Mouse (Mus musculus) MEL (cell line): ENCODE results near the gene Zbtb20. TPM values are rescaled to one million over a fixed set of nuclear protein-coding genes. Genes with fewer than 3 reads are reported as not detected.

Source experiments
- DNase-seq: peaks from one replicate; pipeline ENCODE4 v3.0.0; 2011; ENCODE audit warnings: low read depth, low spot score
- H3K27ac ChIP-seq: 2 replicates; pipeline ENCODE4 v1.5.1; 2012; ENCODE audit warnings: low read depth, mild to moderate bottlenecking, control low read depth, low read length, moderate library complexity; ENCODE audit not compliant: control insufficient read depth
- H3K27me3 ChIP-seq, 2 experiments: fragments of 150-350 bp in 1 of 2; sonication (generic) in 1 of 2; 2 replicates each; pipeline ENCODE4 v1.6.1; 2012; ENCODE audit warnings: low read length in 2 of 2, mild to moderate bottlenecking in 2 of 2, improper control_type of control experiment in 1 of 2, moderate library complexity in 1 of 2; ENCODE audit not compliant: insufficient read depth in 2 of 2, control insufficient read depth in 1 of 2
- H3K36me3 ChIP-seq, 2 experiments: 2 replicates each; pipeline ENCODE4 v1.6.1; 2012 to 2014; ENCODE audit warnings: low read length in 2 of 2, improper control_type of control experiment in 1 of 2, inconsistent platforms in 1 of 2, mild to moderate bottlenecking in 1 of 2; ENCODE audit not compliant: insufficient read depth in 2 of 2, control insufficient read depth in 1 of 2
- H3K4me1 ChIP-seq, 2 experiments: fragments of 150-350 bp in 1 of 2; sonication (generic) in 1 of 2; 2 replicates each; pipeline ENCODE4 v1.6.1; 2012; ENCODE audit warnings: low read length in 2 of 2, improper control_type of control experiment in 1 of 2, mild to moderate bottlenecking in 1 of 2; ENCODE audit not compliant: insufficient read depth in 2 of 2, control insufficient read depth in 1 of 2
- H3K4me3 ChIP-seq, 2 experiments: fragments of 150-350 bp in 1 of 2; sonication (generic) in 1 of 2; 2 replicates each; pipeline ENCODE4 v1.5.1; 2012; ENCODE audit warnings: low read depth in 2 of 2, low read length in 2 of 2, mild to moderate bottlenecking in 2 of 2, moderate library complexity in 2 of 2, control low read depth in 1 of 2, improper control_type of control experiment in 1 of 2; ENCODE audit not compliant: control insufficient read depth in 1 of 2, insufficient read depth in 1 of 2
- H3K79me2 ChIP-seq: 2 replicates; pipeline ENCODE4 v1.6.1; 2012; ENCODE audit warnings: mild to moderate bottlenecking, low read length, moderate library complexity; ENCODE audit not compliant: control insufficient read depth, poor library complexity, insufficient read depth
- H3K9ac ChIP-seq: 2 replicates; pipeline ENCODE4 v1.6.1; 2012; ENCODE audit warnings: low read depth, mild to moderate bottlenecking, control low read depth, low read length, moderate library complexity; ENCODE audit not compliant: control insufficient read depth, poor library complexity, severe bottlenecking
- H3K9me3 ChIP-seq: fragments of 150-350 bp; sonication (generic); replicated peaks from 2 replicates; pipeline ENCODE4 v1.6.1; 2012; ENCODE audit warnings: mild to moderate bottlenecking, low read length, improper control_type of control experiment, moderate library complexity; ENCODE audit not compliant: insufficient read depth
- CHD1 ChIP-seq: IDR thresholded peaks from 2 replicates; pipeline ENCODE4 v1.6.1; 2012; ENCODE audit warnings: low read depth, mild to moderate bottlenecking, inconsistent platforms, low read length, improper control_type of control experiment
- CHD2 ChIP-seq: IDR thresholded peaks from 2 replicates; pipeline ENCODE4 v1.6.1; 2011; ENCODE audit warnings: low read length, improper control_type of control experiment
- CTCF ChIP-seq, 3 experiments: IDR thresholded peaks in 2 of 3; conservative IDR thresholded peaks in 1 of 3; 2 replicates each; pipeline ENCODE4 v1.5.1; 2011 to 2012; ENCODE audit warnings: low read length in 3 of 3, low read depth in 2 of 3, mild to moderate bottlenecking in 2 of 3, improper control_type of control experiment in 1 of 3, inconsistent platforms in 1 of 3, mixed read lengths in 1 of 3, moderate library complexity in 1 of 3; ENCODE audit not compliant: control insufficient read depth in 1 of 3, insufficient read depth in 1 of 3, poor library complexity in 1 of 3, severe bottlenecking in 1 of 3
- EP300 ChIP-seq, 2 experiments: IDR thresholded peaks; 2 replicates each; pipeline ENCODE4 v1.6.1; 2011; ENCODE audit warnings: improper control_type of control experiment in 2 of 2, low read length in 2 of 2, low read depth in 1 of 2, mild to moderate bottlenecking in 1 of 2
- GABPA ChIP-seq: IDR thresholded peaks from 2 replicates; pipeline ENCODE4 v1.6.1; 2012; ENCODE audit warnings: low read depth, mild to moderate bottlenecking, inconsistent platforms, low read length, improper control_type of control experiment, moderate library complexity
- GATA1 ChIP-seq: IDR thresholded peaks from 2 replicates; pipeline ENCODE4 v1.6.1; 2011; ENCODE audit warnings: low read depth, low read length, improper control_type of control experiment
- JUND ChIP-seq: IDR thresholded peaks from 2 replicates; pipeline ENCODE4 v1.6.1; 2011; ENCODE audit warnings: low read depth, mild to moderate bottlenecking, improper control_type of control experiment, low read length
- KAT2A ChIP-seq: conservative IDR thresholded peaks from 2 replicates; pipeline ENCODE4 v1.6.1; 2012; ENCODE audit warnings: low read depth, low read length, improper control_type of control experiment, inconsistent platforms
- MAX ChIP-seq: IDR thresholded peaks from 2 replicates; pipeline ENCODE4 v1.6.1; 2011; ENCODE audit warnings: low read length, improper control_type of control experiment
- MAZ ChIP-seq: IDR thresholded peaks from 2 replicates; pipeline ENCODE4 v1.6.1; 2012; ENCODE audit warnings: low read depth, mild to moderate bottlenecking, inconsistent platforms, low read length, improper control_type of control experiment
- MEF2A ChIP-seq: IDR thresholded peaks from 2 replicates; pipeline ENCODE4 v1.6.1; 2014; ENCODE audit warnings: low read depth, mild to moderate bottlenecking, inconsistent platforms, low read length, improper control_type of control experiment; ENCODE audit not compliant: poor library complexity, insufficient replicate concordance, severe bottlenecking; ENCODE audit errors: extremely low read depth
- MXI1 ChIP-seq: IDR thresholded peaks from 2 replicates; pipeline ENCODE4 v1.6.1; 2011; ENCODE audit warnings: mild to moderate bottlenecking, low read depth, low read length, improper control_type of control experiment
- MYB ChIP-seq: IDR thresholded peaks from 2 replicates; pipeline ENCODE4 v1.6.1; 2011; ENCODE audit warnings: mild to moderate bottlenecking, low read depth, low read length, improper control_type of control experiment
- MYC ChIP-seq: IDR thresholded peaks from 2 replicates; pipeline ENCODE4 v1.6.1; 2011; ENCODE audit warnings: low read depth, mild to moderate bottlenecking, low read length, improper control_type of control experiment, moderate library complexity
- NELFE ChIP-seq: IDR thresholded peaks from 2 replicates; pipeline ENCODE4 v1.6.1; 2011; ENCODE audit warnings: low read depth, low read length, improper control_type of control experiment
- NRF1 ChIP-seq: IDR thresholded peaks from 2 replicates; pipeline ENCODE4 v1.6.1; 2014; ENCODE audit warnings: low read depth, mild to moderate bottlenecking, inconsistent platforms, low read length, improper control_type of control experiment, moderate library complexity; ENCODE audit not compliant: poor library complexity, insufficient read depth, severe bottlenecking
- POLR2A ChIP-seq, 2 experiments: IDR thresholded peaks; 2 replicates each; pipeline ENCODE4 v1.6.1; 2011 to 2012; ENCODE audit warnings: low read length in 2 of 2, mild to moderate bottlenecking in 2 of 2, control low read depth in 1 of 2, improper control_type of control experiment in 1 of 2, low read depth in 1 of 2, moderate library complexity in 1 of 2; ENCODE audit not compliant: control insufficient read depth in 1 of 2, insufficient read depth in 1 of 2, poor library complexity in 1 of 2
- POLR2AphosphoS2 ChIP-seq: IDR thresholded peaks from 2 replicates; pipeline ENCODE4 v1.6.1; 2011; ENCODE audit warnings: low read length, improper control_type of control experiment
- RAD21 ChIP-seq: IDR thresholded peaks from 2 replicates; pipeline ENCODE4 v1.6.1; 2011; ENCODE audit warnings: mild to moderate bottlenecking, low read depth, low read length, improper control_type of control experiment
- RCOR1 ChIP-seq: IDR thresholded peaks from 2 replicates; pipeline ENCODE4 v1.6.1; 2012; ENCODE audit warnings: low read depth, mild to moderate bottlenecking, inconsistent platforms, low read length, improper control_type of control experiment
- SIN3A ChIP-seq: IDR thresholded peaks from 2 replicates; pipeline ENCODE4 v1.6.1; 2012; ENCODE audit warnings: low read length, improper control_type of control experiment, inconsistent platforms
- SMC3 ChIP-seq: IDR thresholded peaks from 2 replicates; pipeline ENCODE4 v1.6.1; 2011; ENCODE audit warnings: low read depth, low read length, improper control_type of control experiment
- TBP ChIP-seq: IDR thresholded peaks from 2 replicates; pipeline ENCODE4 v1.8.0; 2011; ENCODE audit warnings: low read depth, low read length, improper control_type of control experiment
- TCF12 ChIP-seq: IDR thresholded peaks from 2 replicates; pipeline ENCODE4 v1.6.1; 2014; ENCODE audit warnings: low read depth, mild to moderate bottlenecking, inconsistent platforms, low read length, improper control_type of control experiment, moderate library complexity
- USF1 ChIP-seq: IDR thresholded peaks from 2 replicates; pipeline ENCODE4 v1.6.1; 2014; ENCODE audit warnings: low read depth, mild to moderate bottlenecking, inconsistent platforms, low read length, improper control_type of control experiment, moderate library complexity
- USF2 ChIP-seq, 2 experiments: IDR thresholded peaks; 2 replicates each; pipeline ENCODE4 v1.6.1; 2011 to 2012; ENCODE audit warnings: improper control_type of control experiment in 2 of 2, low read length in 2 of 2, borderline replicate concordance in 1 of 2, inconsistent platforms in 1 of 2, low read depth in 1 of 2, mild to moderate bottlenecking in 1 of 2; ENCODE audit not compliant: insufficient read depth in 1 of 2
- ZC3H11A ChIP-seq: IDR thresholded peaks from 2 replicates; pipeline ENCODE4 v1.6.1; 2012; ENCODE audit warnings: low read depth, mild to moderate bottlenecking, inconsistent platforms, low read length, improper control_type of control experiment
- ZNF384 ChIP-seq: IDR thresholded peaks from 2 replicates; pipeline ENCODE4 v1.6.1; 2012; ENCODE audit warnings: low read depth, mild to moderate bottlenecking, inconsistent platforms, low read length, improper control_type of control experiment
- polyA plus RNA-seq, 2 experiments: library from polyadenylated mRNA; stranded (reverse) in 1 of 2; unstranded in 1 of 2; fragments of >175 nt in 1 of 2; fragments of >200 nt in 1 of 2; gene quantifications; 2 replicates each; pipeline versions ENCODE4 v1.2.1 to v1.2.4; 2012; ENCODE audit warnings: low replicate concordance in 2 of 2, low read depth in 1 of 2; ENCODE audit not compliant: insufficient read length in 2 of 2, insufficient read depth in 1 of 2, missing spikeins in 1 of 2
- total RNA-seq: library from RNA; depleted of rRNA; stranded (reverse); fragments of 300-350 nt; gene quantifications from 2 replicates; pipeline ENCODE4 v1.2.3, GENCODE M21; 2012

Zbtb20 gene
- total and polyA plus RNA-seq, 3 experiments: 0.17 to 0.27 TPM; not detected in 1

DNA sequence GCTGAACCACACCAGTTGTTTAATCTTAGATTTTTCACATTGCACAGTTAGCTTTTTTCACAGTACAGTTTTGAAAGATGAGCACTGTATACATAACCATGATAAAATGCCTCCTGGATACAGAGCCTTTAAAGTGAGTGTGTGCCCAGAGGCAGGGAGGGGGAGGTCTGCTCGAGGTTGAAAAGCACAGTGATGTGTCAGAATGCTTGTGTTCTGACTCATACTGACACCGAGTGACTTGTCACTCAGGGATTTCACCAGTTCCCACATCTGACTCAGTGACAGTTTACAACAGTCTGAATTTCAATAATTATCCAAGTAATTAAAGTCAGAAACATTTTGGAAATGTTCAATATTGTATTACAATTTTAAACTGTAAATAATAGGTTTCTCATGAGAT, 377.4 kb downstream of the Zbtb20 start:
- DNase-seq: no peak
- TF ChIP-seq ZNF384 (no peak), GATA1 (no peak), USF2 (IDR thresholded peaks at IDR 0.05; ENCODE audit: borderline replicate concordance in 1 of 2, insufficient read depth in 1 of 2, low read depth in 1 of 2, low read length in 2 of 2) (no peak), TBP (no peak), CHD2 (no peak), TCF12 (no peak), RAD21 (no peak), POLR2A (IDR thresholded peaks at IDR 0.05; ENCODE audit: control insufficient read depth in 1 of 2, insufficient read depth in 1 of 2, low read depth in 1 of 2, low read length in 2 of 2, poor library complexity in 1 of 2) (no peak), MYC (no peak), GABPA (no peak), KAT2A (no peak), USF1 (no peak), CHD1 (no peak), MEF2A (no peak)
- no peak overlapping the region for H3K27ac ChIP-seq
- H3K9me3 ChIP-seq: no peaks in the 10 kb centered on the region
- no peak overlapping the region for H3K9ac ChIP-seq
- peaks cover 0 to 2% of the 10 kb centered on the region in 2 experiments; a peak in 2 of 4 replicates for H3K27me3 ChIP-seq
- H3K4me1 ChIP-seq: no peaks in the 10 kb centered on the region
- no peaks in the 10 kb centered on the region for H3K36me3 ChIP-seq
- H3K79me2 ChIP-seq: no peaks in the 10 kb centered on the region
- H3K4me3 ChIP-seq: no peak overlapping the region

DNA sequence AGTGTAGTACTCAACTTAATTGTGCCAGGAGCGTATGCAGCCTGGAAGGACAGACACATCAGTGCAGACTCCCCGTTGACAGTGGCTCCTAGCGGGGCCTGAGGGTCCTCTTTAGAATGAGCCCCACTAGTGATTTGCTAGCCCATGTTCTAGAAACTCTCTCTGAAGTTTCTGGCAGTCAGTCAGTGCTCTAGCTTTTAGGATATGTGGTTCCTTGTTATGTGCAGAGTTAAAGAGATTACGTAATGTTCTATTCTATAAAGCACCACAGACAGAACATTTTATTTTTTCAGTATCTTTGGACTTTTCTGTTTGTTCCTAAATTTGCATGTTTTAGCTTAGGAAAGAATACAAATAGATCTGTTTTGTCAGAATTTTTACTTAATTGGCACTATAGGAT, 378.1 kb downstream of the Zbtb20 start:
- H3K9ac ChIP-seq: no peak overlapping the region
- H3K36me3 ChIP-seq: no peaks in the 10 kb centered on the region
- no peaks in the 10 kb centered on the region for H3K9me3 ChIP-seq
- DNase-seq: no peak
- no peak overlapping the region for H3K27ac ChIP-seq
- no peaks in the 10 kb centered on the region for H3K4me1 ChIP-seq
- H3K79me2 ChIP-seq: no peaks in the 10 kb centered on the region
- TF ChIP-seq ZC3H11A (no peak), CHD2 (no peak), SIN3A (no peak), USF2 (IDR thresholded peaks at IDR 0.05; ENCODE audit: borderline replicate concordance in 1 of 2, insufficient read depth in 1 of 2, low read depth in 1 of 2, low read length in 2 of 2) (no peak), MYC (no peak), POLR2AphosphoS2 (no peak), TBP (no peak), SMC3 (no peak), RCOR1 (no peak), KAT2A (no peak), MAZ (no peak), NELFE (no peak), MAX (no peak), NRF1 (no peak), MYB (no peak), CTCF (IDR thresholded peaks at IDR 0.05 in 2 of 3, conservative IDR thresholded peaks at IDR 0.05 in 1 of 3; ENCODE audit: control insufficient read depth in 1 of 3, insufficient read depth in 1 of 3, low read depth in 2 of 3, low read length in 3 of 3, poor library complexity in 1 of 3, severe bottlenecking in 1 of 3) (no peak), EP300 (IDR thresholded peaks at IDR 0.05; ENCODE audit: low read depth in 1 of 2, low read length in 2 of 2) (no peak), JUND (no peak), MXI1 (no peak), ZNF384 (no peak)
- H3K27me3 ChIP-seq: peaks cover 0 to 2% of the 10 kb centered on the region in 2 experiments; a peak in 2 of 4 replicates
- H3K4me3 ChIP-seq: no peak overlapping the region
